Mouse (Mus musculus) liver, embryonic 14.5 days (tissue): Measurements from ENCODE around the gene Smpd1. TPM values are rescaled to one million over a fixed set of nuclear protein-coding genes. Genes with fewer than 3 reads are reported as not detected.
A peak's percentile ranks its signal among the peaks of the same experiment; 100 is the strongest.

Experiments used
- ATAC-seq: fragments of 200-750 bp; cut with Nextera tagmentation; 2 replicates; pipeline ENCODE4 v1.8.0; 2017; ENCODE audit warnings: moderate number of reproducible peaks, mild to moderate bottlenecking, moderate library complexity; ENCODE audit not compliant: insufficient read depth
- DNase-seq, 3 experiments: peaks; one replicate each; pipeline ENCODE4 v3.0.0-alpha.2; 2012 to 2013; ENCODE audit warnings: low read depth in 3 of 3, low spot score in 3 of 3
- H3K27ac ChIP-seq: fragments of 300-500 bp; sonication (generic); 2 replicates; pipeline ENCODE4 v1.5.1; 2014; ENCODE audit warnings: moderate library complexity, mild to moderate bottlenecking, control low read depth, inconsistent platforms
- H3K27me3 ChIP-seq: fragments of 300-500 bp; sonication (generic); 2 replicates; pipeline ENCODE4 v1.6.1; 2014; ENCODE audit warnings: mild to moderate bottlenecking, low read length, moderate library complexity; ENCODE audit not compliant: control insufficient read depth, insufficient read depth
- H3K36me3 ChIP-seq: fragments of 300-500 bp; sonication (generic); replicated peaks from 2 replicates; pipeline ENCODE4 v1.6.1; 2014; ENCODE audit warnings: low read depth; ENCODE audit not compliant: control insufficient read depth, insufficient read depth
- H3K4me1 ChIP-seq, 2 experiments: fragments of 200-500 bp in 1 of 2; fragments of 300-500 bp in 1 of 2; sonication (generic) in 1 of 2; replicated peaks; 2 replicates each; pipeline ENCODE4 v1.6.1; 2012 to 2014; ENCODE audit warnings: antibody characterized with exemption in 1 of 2, inconsistent platforms in 1 of 2, low read length in 1 of 2; ENCODE audit not compliant: control insufficient read depth in 2 of 2, insufficient read depth in 2 of 2
- H3K4me2 ChIP-seq: fragments of 300-500 bp; sonication (generic); 2 replicates; pipeline ENCODE4 v1.6.1; 2014; ENCODE audit warnings: low read depth, mild to moderate bottlenecking, control low read depth, moderate library complexity
- H3K4me3 ChIP-seq, 2 experiments: fragments of 200-500 bp in 1 of 2; fragments of 300-500 bp in 1 of 2; sonication (generic) in 1 of 2; 2 replicates each; pipeline ENCODE4 v1.5.1; 2012 to 2014; ENCODE audit warnings: low read depth in 2 of 2, low read length in 2 of 2, mild to moderate bottlenecking in 2 of 2, control low read depth in 1 of 2, inconsistent platforms in 1 of 2, moderate library complexity in 1 of 2; ENCODE audit not compliant: insufficient read depth in 1 of 2
- H3K9ac ChIP-seq: fragments of 300-500 bp; sonication (generic); replicated peaks from 2 replicates; pipeline ENCODE4 v1.6.1; 2014; ENCODE audit warnings: mild to moderate bottlenecking, control low read depth, moderate library complexity
- H3K9me3 ChIP-seq: fragments of 300-500 bp; sonication (generic); 2 replicates; pipeline ENCODE4 v1.6.1; 2016; ENCODE audit warnings: low read length, mixed read lengths; ENCODE audit not compliant: control insufficient read depth
- CTCF ChIP-seq: IDR thresholded peaks from 2 replicates; pipeline ENCODE4 v1.5.1; 2016; ENCODE audit warnings: antibody characterized with exemption, low read depth, control low read depth
- EP300 ChIP-seq: IDR thresholded peaks from 2 replicates; pipeline ENCODE4 v1.6.1; 2016; ENCODE audit warnings: antibody characterized with exemption, low read depth
- WGBS: fragments of 180-500 bp; shearing (Covaris S2); extraction: QIAGEN DNeasy Blood & Tissue Kit; methylation state at CpG from one replicate; pipeline ENCODE4 v1.1.7; 2014; ENCODE audit not compliant: insufficient replicate concordance; 5-methylcytosine and 5-hydroxymethylcytosine counted together
- polyA plus RNA-seq, 2 experiments: library from polyadenylated mRNA; depleted of rRNA in 1 of 2; stranded (reverse) in 1 of 2; unstranded in 1 of 2; fragments of >200 nt; fragmentation: Nextera tagmentation in 1 of 2; extraction: Ambion mirVana in 1 of 2; gene quantifications; 2 replicates each; pipeline versions ENCODE4 v1.2.1 to v1.2.3; 2012 to 2014

Gene Smpd1
- polyA plus RNA-seq, 2 experiments = 9.3 to 22.3 TPM

GRCm38 (mm10) chr7:105515178-105515577 lies 39.0 kb upstream of the Smpd1 start:
- ATAC-seq = no peak
- TF ChIP-seq CTCF (peak; percentile 92), EP300 (no peak)
- Histone ChIP-seq H3K36me3 (no peaks in the 10 kb centered on the region), H3K27me3 (no peaks in the 10 kb centered on the region), H3K9ac (no peak overlapping the region), H3K4me2 (no peak overlapping the region), H3K9me3 (no peaks in the 10 kb centered on the region), H3K27ac (no peak overlapping the region), H3K4me3 (no peak overlapping the region), H3K4me1 (no peaks in the 10 kb centered on the region)
- peak; percentile 1 to 13 (median 4) for DNase-seq
- WGBS = 4% methylated on average over 5 of the region's 5 CpGs

- 46% methylated on average over 9 of the region's 9 CpGs for WGBS
- DNase-seq = no peak
- no peak for ATAC-seq
- TF ChIP-seq EP300 (no peak), CTCF (no peak)
- Histone ChIP-seq H3K9me3 (no peaks in the 10 kb centered on the region), H3K27ac (no peak overlapping the region), H3K36me3 (no peaks in the 10 kb centered on the region), H3K27me3 (no peaks in the 10 kb centered on the region), H3K4me3 (no peak overlapping the region), H3K4me1 (no peaks in the 10 kb centered on the region), H3K9ac (no peak overlapping the region), H3K4me2 (no peak overlapping the region)
Measured at GRCm38 (mm10) chr7:105516669-105517360, 37.3 kb upstream of the Smpd1 start.

- H3K4me3 ChIP-seq = no peak overlapping the region
- H3K4me2 ChIP-seq = no peak overlapping the region
- no peak for ATAC-seq
- no peak overlapping the region for H3K27ac ChIP-seq
- TF ChIP-seq EP300 (no peak), CTCF (no peak)
- 50% methylated on average over 11 of the region's 11 CpGs for WGBS
- H3K36me3 ChIP-seq = no peaks in the 10 kb centered on the region
- no peaks in the 10 kb centered on the region for H3K27me3 ChIP-seq
- H3K9me3 ChIP-seq = no peaks in the 10 kb centered on the region
- no peaks in the 10 kb centered on the region for H3K4me1 ChIP-seq
- H3K9ac ChIP-seq = no peak overlapping the region
- no peak for DNase-seq
Measured at GRCm38 (mm10) chr7:105519336-105519735, 34.8 kb upstream of the Smpd1 start.

- H3K4me1 ChIP-seq = no peaks in the 10 kb centered on the region
- TF ChIP-seq EP300 (no peak), CTCF (no peak)
- no peak for DNase-seq
- no peak for ATAC-seq
- H3K4me2 ChIP-seq = no peak overlapping the region
- H3K9me3 ChIP-seq = no peaks in the 10 kb centered on the region
- no peaks in the 10 kb centered on the region for H3K36me3 ChIP-seq
- H3K4me3 ChIP-seq = no peak overlapping the region
- H3K9ac ChIP-seq = no peak overlapping the region
- no peak overlapping the region for H3K27ac ChIP-seq
- H3K27me3 ChIP-seq = no peaks in the 10 kb centered on the region
- 41% methylated on average over 2 of the region's 2 CpGs for WGBS
Measured at GRCm38 (mm10) chr7:105519771-105520170, 34.4 kb upstream of the Smpd1 start.

- Histone ChIP-seq H3K4me2 (no peak overlapping the region), H3K27me3 (no peaks in the 10 kb centered on the region), H3K27ac (no peak overlapping the region), H3K4me1 (no peaks in the 10 kb centered on the region), H3K9ac (no peak overlapping the region), H3K9me3 (no peaks in the 10 kb centered on the region), H3K36me3 (no peaks in the 10 kb centered on the region), H3K4me3 (no peak overlapping the region)
- no peak for ATAC-seq
- DNase-seq = no peak
- 38% methylated on average over 6 of the region's 6 CpGs for WGBS
- no peak for TF ChIP-seq EP300
- no peak for TF ChIP-seq CTCF
Measured at GRCm38 (mm10) chr7:105520201-105520600, 34.0 kb upstream of the Smpd1 start.
